Mouse (Mus musculus) adrenal gland, postnatal 14 days (tissue): ENCODE results near the gene Ube2f. TPM values are rescaled to one million over a fixed set of nuclear protein-coding genes. Genes with fewer than 3 reads are reported as not detected.

Experiments used
- total RNA-seq: library from RNA; stranded (reverse); gene quantifications from 2 replicates; pipeline ENCODE4 v1.2.3, GENCODE M21; 2021

Gene Ube2f
- total RNA-seq, 1 experiment from 2014 or later = 85.1 TPM

Other genes with a start within 250 kb of the Ube2f start
- not detected in 2 replicates for gene Rbm44, start 105.2 kb upstream of the Ube2f start, total RNA-seq
- 8.0 and 9.5 TPM in 2 replicates for gene Ramp1, start 70.5 kb upstream of the Ube2f start, total RNA-seq
- 19.2 and 22.6 TPM in 2 replicates for gene Scly, start 48.0 kb downstream of the Ube2f start, total RNA-seq
- gene Espnl, start 71.8 kb downstream of the Ube2f start, total RNA-seq = 0.08 TPM in 1 of 2 replicates, not detected in the other
- gene Klhl30, start 100.7 kb downstream of the Ube2f start, total RNA-seq = 0.37 and 0.71 TPM in 2 replicates
- 7.3 and 9.1 TPM in 2 replicates for gene Erfe, start 116.1 kb downstream of the Ube2f start, total RNA-seq
- gene Ilkap, start 148.5 kb downstream of the Ube2f start, total RNA-seq = 99.4 and 110 TPM in 2 replicates
- gene Hes6, start 163.7 kb downstream of the Ube2f start, total RNA-seq = 182 and 223 TPM in 2 replicates
- gene Per2, start 209.0 kb downstream of the Ube2f start, total RNA-seq = 38.3 and 42.3 TPM in 2 replicates
- gene Traf3ip1, start 244.3 kb downstream of the Ube2f start, total RNA-seq = 12.3 and 12.6 TPM in 2 replicates